Mouse (Mus musculus) MEL (cell line): Measurements from ENCODE around the gene Smarcc2. TPM values are rescaled to one million over a fixed set of nuclear protein-coding genes. Genes with fewer than 3 reads are reported as not detected.

Experiments used
- DNase-seq: peaks from one replicate; pipeline ENCODE4 v3.0.0; 2011; ENCODE audit warnings: low read depth, low spot score
- H3K27ac ChIP-seq: 2 replicates; pipeline ENCODE4 v1.5.1; 2012; ENCODE audit warnings: low read depth, mild to moderate bottlenecking, control low read depth, low read length, moderate library complexity; ENCODE audit not compliant: control insufficient read depth
- H3K27me3 ChIP-seq, 2 experiments: fragments of 150-350 bp in 1 of 2; sonication (generic) in 1 of 2; 2 replicates each; pipeline ENCODE4 v1.6.1; 2012; ENCODE audit warnings: low read length in 2 of 2, mild to moderate bottlenecking in 2 of 2, improper control_type of control experiment in 1 of 2, moderate library complexity in 1 of 2; ENCODE audit not compliant: insufficient read depth in 2 of 2, control insufficient read depth in 1 of 2
- H3K36me3 ChIP-seq, 2 experiments: 2 replicates each; pipeline ENCODE4 v1.6.1; 2012 to 2014; ENCODE audit warnings: low read length in 2 of 2, improper control_type of control experiment in 1 of 2, inconsistent platforms in 1 of 2, mild to moderate bottlenecking in 1 of 2; ENCODE audit not compliant: insufficient read depth in 2 of 2, control insufficient read depth in 1 of 2
- H3K4me1 ChIP-seq, 2 experiments: fragments of 150-350 bp in 1 of 2; sonication (generic) in 1 of 2; 2 replicates each; pipeline ENCODE4 v1.6.1; 2012; ENCODE audit warnings: low read length in 2 of 2, improper control_type of control experiment in 1 of 2, mild to moderate bottlenecking in 1 of 2; ENCODE audit not compliant: insufficient read depth in 2 of 2, control insufficient read depth in 1 of 2
- H3K4me3 ChIP-seq, 2 experiments: fragments of 150-350 bp in 1 of 2; sonication (generic) in 1 of 2; 2 replicates each; pipeline ENCODE4 v1.5.1; 2012; ENCODE audit warnings: low read depth in 2 of 2, low read length in 2 of 2, mild to moderate bottlenecking in 2 of 2, moderate library complexity in 2 of 2, control low read depth in 1 of 2, improper control_type of control experiment in 1 of 2; ENCODE audit not compliant: control insufficient read depth in 1 of 2, insufficient read depth in 1 of 2
- H3K79me2 ChIP-seq: 2 replicates; pipeline ENCODE4 v1.6.1; 2012; ENCODE audit warnings: mild to moderate bottlenecking, low read length, moderate library complexity; ENCODE audit not compliant: control insufficient read depth, poor library complexity, insufficient read depth
- H3K9ac ChIP-seq: 2 replicates; pipeline ENCODE4 v1.6.1; 2012; ENCODE audit warnings: low read depth, mild to moderate bottlenecking, control low read depth, low read length, moderate library complexity; ENCODE audit not compliant: control insufficient read depth, poor library complexity, severe bottlenecking
- H3K9me3 ChIP-seq: fragments of 150-350 bp; sonication (generic); replicated peaks from 2 replicates; pipeline ENCODE4 v1.6.1; 2012; ENCODE audit warnings: mild to moderate bottlenecking, low read length, improper control_type of control experiment, moderate library complexity; ENCODE audit not compliant: insufficient read depth
- CHD1 ChIP-seq: IDR thresholded peaks from 2 replicates; pipeline ENCODE4 v1.6.1; 2012; ENCODE audit warnings: low read depth, mild to moderate bottlenecking, inconsistent platforms, low read length, improper control_type of control experiment
- CTCF ChIP-seq, 3 experiments: IDR thresholded peaks in 2 of 3; conservative IDR thresholded peaks in 1 of 3; 2 replicates each; pipeline ENCODE4 v1.5.1; 2011 to 2012; ENCODE audit warnings: low read length in 3 of 3, low read depth in 2 of 3, mild to moderate bottlenecking in 2 of 3, improper control_type of control experiment in 1 of 3, inconsistent platforms in 1 of 3, mixed read lengths in 1 of 3, moderate library complexity in 1 of 3; ENCODE audit not compliant: control insufficient read depth in 1 of 3, insufficient read depth in 1 of 3, poor library complexity in 1 of 3, severe bottlenecking in 1 of 3
- E2F4 ChIP-seq: IDR thresholded peaks from 2 replicates; pipeline ENCODE4 v1.6.1; 2011; ENCODE audit warnings: low read depth, low read length, improper control_type of control experiment, borderline replicate concordance
- ELF1 ChIP-seq: IDR thresholded peaks from 2 replicates; pipeline ENCODE4 v1.6.1; 2014; ENCODE audit warnings: low read depth, mild to moderate bottlenecking, inconsistent platforms, low read length, improper control_type of control experiment, moderate library complexity
- EP300 ChIP-seq, 2 experiments: IDR thresholded peaks; 2 replicates each; pipeline ENCODE4 v1.6.1; 2011; ENCODE audit warnings: improper control_type of control experiment in 2 of 2, low read length in 2 of 2, low read depth in 1 of 2, mild to moderate bottlenecking in 1 of 2
- ETS1 ChIP-seq: IDR thresholded peaks from 2 replicates; pipeline ENCODE4 v1.6.1; 2012; ENCODE audit warnings: low read depth, mild to moderate bottlenecking, inconsistent platforms, low read length, improper control_type of control experiment, moderate library complexity
- GABPA ChIP-seq: IDR thresholded peaks from 2 replicates; pipeline ENCODE4 v1.6.1; 2012; ENCODE audit warnings: low read depth, mild to moderate bottlenecking, inconsistent platforms, low read length, improper control_type of control experiment, moderate library complexity
- JUND ChIP-seq: IDR thresholded peaks from 2 replicates; pipeline ENCODE4 v1.6.1; 2011; ENCODE audit warnings: low read depth, mild to moderate bottlenecking, improper control_type of control experiment, low read length
- KAT2A ChIP-seq: conservative IDR thresholded peaks from 2 replicates; pipeline ENCODE4 v1.6.1; 2012; ENCODE audit warnings: low read depth, low read length, improper control_type of control experiment, inconsistent platforms
- MAFK ChIP-seq: IDR thresholded peaks from 2 replicates; pipeline ENCODE4 v1.6.1; 2011; ENCODE audit warnings: low read depth, mild to moderate bottlenecking, low read length, improper control_type of control experiment, borderline replicate concordance
- MAZ ChIP-seq: IDR thresholded peaks from 2 replicates; pipeline ENCODE4 v1.6.1; 2012; ENCODE audit warnings: low read depth, mild to moderate bottlenecking, inconsistent platforms, low read length, improper control_type of control experiment
- MEF2A ChIP-seq: IDR thresholded peaks from 2 replicates; pipeline ENCODE4 v1.6.1; 2014; ENCODE audit warnings: low read depth, mild to moderate bottlenecking, inconsistent platforms, low read length, improper control_type of control experiment; ENCODE audit not compliant: poor library complexity, insufficient replicate concordance, severe bottlenecking; ENCODE audit errors: extremely low read depth
- MXI1 ChIP-seq: IDR thresholded peaks from 2 replicates; pipeline ENCODE4 v1.6.1; 2011; ENCODE audit warnings: mild to moderate bottlenecking, low read depth, low read length, improper control_type of control experiment
- MYB ChIP-seq: IDR thresholded peaks from 2 replicates; pipeline ENCODE4 v1.6.1; 2011; ENCODE audit warnings: mild to moderate bottlenecking, low read depth, low read length, improper control_type of control experiment
- NELFE ChIP-seq: IDR thresholded peaks from 2 replicates; pipeline ENCODE4 v1.6.1; 2011; ENCODE audit warnings: low read depth, low read length, improper control_type of control experiment
- NRF1 ChIP-seq: IDR thresholded peaks from 2 replicates; pipeline ENCODE4 v1.6.1; 2014; ENCODE audit warnings: low read depth, mild to moderate bottlenecking, inconsistent platforms, low read length, improper control_type of control experiment, moderate library complexity; ENCODE audit not compliant: poor library complexity, insufficient read depth, severe bottlenecking
- POLR2A ChIP-seq, 2 experiments: IDR thresholded peaks; 2 replicates each; pipeline ENCODE4 v1.6.1; 2011 to 2012; ENCODE audit warnings: low read length in 2 of 2, mild to moderate bottlenecking in 2 of 2, control low read depth in 1 of 2, improper control_type of control experiment in 1 of 2, low read depth in 1 of 2, moderate library complexity in 1 of 2; ENCODE audit not compliant: control insufficient read depth in 1 of 2, insufficient read depth in 1 of 2, poor library complexity in 1 of 2
- POLR2AphosphoS2 ChIP-seq: IDR thresholded peaks from 2 replicates; pipeline ENCODE4 v1.6.1; 2011; ENCODE audit warnings: low read length, improper control_type of control experiment
- RAD21 ChIP-seq: IDR thresholded peaks from 2 replicates; pipeline ENCODE4 v1.6.1; 2011; ENCODE audit warnings: mild to moderate bottlenecking, low read depth, low read length, improper control_type of control experiment
- RCOR1 ChIP-seq: IDR thresholded peaks from 2 replicates; pipeline ENCODE4 v1.6.1; 2012; ENCODE audit warnings: low read depth, mild to moderate bottlenecking, inconsistent platforms, low read length, improper control_type of control experiment
- SIN3A ChIP-seq: IDR thresholded peaks from 2 replicates; pipeline ENCODE4 v1.6.1; 2012; ENCODE audit warnings: low read length, improper control_type of control experiment, inconsistent platforms
- SMC3 ChIP-seq: IDR thresholded peaks from 2 replicates; pipeline ENCODE4 v1.6.1; 2011; ENCODE audit warnings: low read depth, low read length, improper control_type of control experiment
- TBP ChIP-seq: IDR thresholded peaks from 2 replicates; pipeline ENCODE4 v1.8.0; 2011; ENCODE audit warnings: low read depth, low read length, improper control_type of control experiment
- TCF12 ChIP-seq: IDR thresholded peaks from 2 replicates; pipeline ENCODE4 v1.6.1; 2014; ENCODE audit warnings: low read depth, mild to moderate bottlenecking, inconsistent platforms, low read length, improper control_type of control experiment, moderate library complexity
- UBTF ChIP-seq: IDR thresholded peaks from 2 replicates; pipeline ENCODE4 v1.6.1; 2012; ENCODE audit warnings: low read depth, mild to moderate bottlenecking, inconsistent platforms, low read length, improper control_type of control experiment, moderate library complexity, borderline replicate concordance; ENCODE audit not compliant: insufficient read depth
- USF1 ChIP-seq: IDR thresholded peaks from 2 replicates; pipeline ENCODE4 v1.6.1; 2014; ENCODE audit warnings: low read depth, mild to moderate bottlenecking, inconsistent platforms, low read length, improper control_type of control experiment, moderate library complexity
- ZC3H11A ChIP-seq: IDR thresholded peaks from 2 replicates; pipeline ENCODE4 v1.6.1; 2012; ENCODE audit warnings: low read depth, mild to moderate bottlenecking, inconsistent platforms, low read length, improper control_type of control experiment
- ZKSCAN1 ChIP-seq: IDR thresholded peaks from 2 replicates; pipeline ENCODE4 v1.6.1; 2012; ENCODE audit warnings: low read depth, mild to moderate bottlenecking, inconsistent platforms, low read length, improper control_type of control experiment, moderate library complexity
- ZMIZ1 ChIP-seq: IDR thresholded peaks from 2 replicates; pipeline ENCODE4 v1.6.1; 2012; ENCODE audit warnings: low read depth, mild to moderate bottlenecking, inconsistent platforms, low read length, improper control_type of control experiment, moderate library complexity
- polyA plus RNA-seq, 2 experiments: library from polyadenylated mRNA; stranded (reverse) in 1 of 2; unstranded in 1 of 2; fragments of >175 nt in 1 of 2; fragments of >200 nt in 1 of 2; gene quantifications; 2 replicates each; pipeline versions ENCODE4 v1.2.1 to v1.2.4; 2012; ENCODE audit warnings: low replicate concordance in 2 of 2, low read depth in 1 of 2; ENCODE audit not compliant: insufficient read length in 2 of 2, insufficient read depth in 1 of 2, missing spikeins in 1 of 2
- total RNA-seq: library from RNA; depleted of rRNA; stranded (reverse); fragments of 300-350 nt; gene quantifications from 2 replicates; pipeline ENCODE4 v1.2.3, GENCODE M21; 2012

Gene Smarcc2
- total and polyA plus RNA-seq, 3 experiments, result 24.8 to 226 (median 68.8) TPM

DNA sequence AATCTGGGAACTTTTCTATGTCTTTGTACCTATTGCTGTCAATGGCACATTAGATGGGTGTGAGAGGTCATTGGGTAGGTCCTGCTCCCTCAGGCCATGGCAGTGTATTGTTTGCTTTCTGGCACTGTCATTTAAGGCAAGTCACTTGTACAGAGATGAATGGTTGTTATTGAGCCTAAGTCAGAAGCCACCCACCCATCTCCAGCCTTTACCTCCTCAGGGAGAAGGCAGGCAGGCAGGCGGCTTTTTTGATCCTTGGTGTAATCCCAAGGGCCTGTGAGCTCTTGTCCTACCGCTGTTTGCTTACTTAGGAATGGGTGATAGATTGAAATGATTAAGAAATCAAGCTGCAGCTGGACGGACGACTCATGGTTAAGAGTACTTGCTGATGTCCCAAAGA lies 29.6 kb upstream of the Smarcc2 start:
- H3K36me3 ChIP-seq, result peaks cover 12 to 24% of the 10 kb centered on the region in 2 experiments
- TF ChIP-seq POLR2A (IDR thresholded peaks at IDR 0.05; ENCODE audit: control insufficient read depth in 1 of 2, insufficient read depth in 1 of 2, low read depth in 1 of 2, low read length in 2 of 2, poor library complexity in 1 of 2) (no peak), GABPA (no peak), ELF1 (no peak), POLR2AphosphoS2 (no peak), NELFE (no peak), CTCF (IDR thresholded peaks at IDR 0.05 in 2 of 3, conservative IDR thresholded peaks at IDR 0.05 in 1 of 3; ENCODE audit: control insufficient read depth in 1 of 3, insufficient read depth in 1 of 3, low read depth in 2 of 3, low read length in 3 of 3, poor library complexity in 1 of 3, severe bottlenecking in 1 of 3) (no peak), SIN3A (no peak), USF1 (no peak), MAFK (no peak), ZKSCAN1 (no peak), KAT2A (no peak), ZMIZ1 (no peak), MAZ (no peak), E2F4 (no peak), RAD21 (no peak), MXI1 (no peak), EP300 (IDR thresholded peaks at IDR 0.05; ENCODE audit: low read depth in 1 of 2, low read length in 2 of 2) (no peak)
- TF ChIP-seq, all 39 proteins: peak for 0
- H3K27ac ChIP-seq, result no peak overlapping the region
- H3K79me2 ChIP-seq, result no peaks in the 10 kb centered on the region
- H3K4me3 ChIP-seq, result no peak overlapping the region
- no peaks in the 10 kb centered on the region for H3K27me3 ChIP-seq
- H3K9me3 ChIP-seq, result no peaks in the 10 kb centered on the region
- H3K4me1 ChIP-seq, result peaks cover 4 to 10% of the 10 kb centered on the region in 2 experiments; a peak in 3 of 4 replicates
- H3K9ac ChIP-seq, result no peak overlapping the region
- no peak for DNase-seq

DNA sequence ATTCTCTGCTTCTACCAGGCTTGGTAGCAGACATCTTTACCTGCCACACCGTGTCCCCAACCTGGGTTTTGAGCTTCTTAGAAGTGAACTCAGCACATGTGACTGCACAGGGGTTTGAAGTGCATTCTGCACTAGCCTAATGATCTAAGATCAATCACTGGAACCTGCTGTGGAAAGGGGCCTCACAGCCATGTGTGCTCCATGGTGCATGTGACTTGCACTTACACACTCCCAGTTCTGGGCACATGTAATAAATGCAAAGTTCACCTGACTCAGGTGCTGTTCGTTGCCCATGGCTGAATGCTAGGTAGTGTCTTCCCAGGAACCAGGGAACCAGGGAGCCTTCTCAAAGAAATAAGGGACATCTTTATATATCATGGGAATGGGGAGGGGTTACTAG lies 25.6 kb upstream of the Smarcc2 start:
- H3K4me3 ChIP-seq, result no peak overlapping the region
- DNase-seq, result no peak
- H3K9ac ChIP-seq, result no peak overlapping the region
- peaks cover 0 to 29% of the 10 kb centered on the region in 2 experiments; a peak in 2 of 4 replicates for H3K36me3 ChIP-seq
- H3K9me3 ChIP-seq, result no peaks in the 10 kb centered on the region
- H3K79me2 ChIP-seq, result no peaks in the 10 kb centered on the region
- H3K4me1 ChIP-seq, result no peaks in the 10 kb centered on the region
- no peak for TF ChIP-seq ZC3H11A
- TF ChIP-seq TCF12, result no peak
- TF ChIP-seq RCOR1, result no peak
- TF ChIP-seq KAT2A, result no peak
- no peak for TF ChIP-seq POLR2AphosphoS2
- no peak for TF ChIP-seq ETS1
- no peak for TF ChIP-seq MAFK
- no peak for TF ChIP-seq TBP
- no peak for TF ChIP-seq MYB
- no peak for TF ChIP-seq E2F4
- TF ChIP-seq SIN3A, result no peak
- no peak for TF ChIP-seq SMC3
- TF ChIP-seq USF1, result no peak
- TF ChIP-seq MEF2A, result no peak
- no peak for TF ChIP-seq UBTF
- no peak for TF ChIP-seq NRF1
- TF ChIP-seq ZKSCAN1, result no peak
- no peak for TF ChIP-seq GABPA
- no peak for TF ChIP-seq JUND
- TF ChIP-seq CHD1, result no peak
- H3K27ac ChIP-seq, result no peak overlapping the region
- H3K27me3 ChIP-seq, result no peaks in the 10 kb centered on the region
